Mouse (Mus musculus): Measurements from ENCODE around the gene Plcg2. TPM values are rescaled to one million over a fixed set of nuclear protein-coding genes. Genes with fewer than 3 reads are reported as not detected.

Plcg2 gene
- total RNA-seq, 2 experiments from 2014 or later, result 3.2 to 4.2 TPM

Small RNA genes lying within 50 kb of the gene (microRNA-seq; reads per million reads assigned to microRNA genes)
- gene Gm27361 (0 reads per million in 2 experiments), gene Mir7077 (0.49 to 0.59 reads per million in 2 experiments), gene Mir7078 (0.98 to 0.99 reads per million in 2 experiments)

Other genes starting within 250 kb of the Plcg2 start
- gene Cmip, start 241.2 kb upstream of the Plcg2 start, total RNA-seq (2021), result 100 to 1,000 TPM; 275 to 296 TPM
- gene Sdr42e1, start 175.4 kb downstream of the Plcg2 start, total RNA-seq (2021), result 1 to 10 TPM; 3.9 to 6.1 TPM
- gene Hsd17b2, start 203.6 kb downstream of the Plcg2 start, total RNA-seq (2021), result under 1 TPM in 1 of 2 experiments, not detected in 1; 0.69 TPM

All from layer of hippocampus, adult 18-20 months (tissue).